Mouse (Mus musculus) brown adipose tissue, adult 24 weeks (tissue): ENCODE results near the gene Hoxc6. TPM values are rescaled to one million over a fixed set of nuclear protein-coding genes. Genes with fewer than 3 reads are reported as not detected.

Experiments
- H3K27ac ChIP-seq: fragments of 200-500 bp; replicated peaks from 2 replicates; pipeline ENCODE4 v1.5.1; 2012; ENCODE audit warnings: low read depth, mild to moderate bottlenecking, low read length
- H3K4me1 ChIP-seq: fragments of 200-500 bp; 2 replicates; pipeline ENCODE4 v1.6.1; 2012; ENCODE audit warnings: low read length, mixed read lengths; ENCODE audit not compliant: control insufficient read depth, insufficient read depth, insufficient read length
- H3K4me3 ChIP-seq: fragments of 200-500 bp; 2 replicates; pipeline ENCODE4 v1.5.1; 2012; ENCODE audit warnings: low read depth, mild to moderate bottlenecking, low read length, moderate library complexity; ENCODE audit not compliant: insufficient read depth
- polyA plus RNA-seq: library from polyadenylated mRNA; stranded (reverse); fragments of >200 nt; gene quantifications from 2 replicates; pipeline ENCODE4 v1.2.4, GENCODE M21; 2012; ENCODE audit not compliant: missing spikeins, insufficient read depth, insufficient read length

Gene Hoxc6
- 17.1 and 21.7 TPM in 2 replicates for polyA plus RNA-seq

GRCm38 (mm10) chr15:102997939-102998355 is at the start of gene Hoxc6:
Hoxc6 (plus strand) TSS chr15:102998257.
- H3K4me3 ChIP-seq = peak within 1 kb of the TSS; percentile 71
- H3K27ac ChIP-seq = peak within 1 kb of the TSS; percentile 83
- 0 out of 2 replicates have a peak, but pooled peaks cover 4% of the 10 kb centered on the region for H3K4me1 ChIP-seq

- Histone ChIP-seq H3K4me3 (no peak overlapping the region), H3K4me1 (no peaks in the 10 kb centered on the region), H3K27ac (no peak overlapping the region)
Observed at GRCm38 (mm10) chr15:102948842-102949241, 49.2 kb upstream of the Hoxc6 start.

- H3K27ac ChIP-seq = no peak overlapping the region
Observed at GRCm38 (mm10) chr15:102949696-102950095, 48.4 kb upstream of the Hoxc6 start.

GRCm38 (mm10) chr15:102950877-102951276 is 47.2 kb upstream of the Hoxc6 start:
- no peaks in the 10 kb centered on the region for H3K4me1 ChIP-seq
- no peak overlapping the region for H3K4me3 ChIP-seq
- no peak overlapping the region for H3K27ac ChIP-seq

More at GRCm38 (mm10) chr15:102949696-102950095, 48.4 kb upstream of the Hoxc6 start:
- Histone ChIP-seq H3K4me1 (no peaks in the 10 kb centered on the region), H3K4me3 (no peak overlapping the region)

- Histone ChIP-seq H3K27ac (no peak overlapping the region), H3K4me1 (no peaks in the 10 kb centered on the region), H3K4me3 (no peak overlapping the region)
Observed at GRCm38 (mm10) chr15:102953561-102953960, 44.5 kb upstream of the Hoxc6 start.

- Histone ChIP-seq H3K4me1 (no peaks in the 10 kb centered on the region), H3K27ac (no peak within 1 kb of the TSS), H3K4me3 (no peak within 1 kb of the TSS)
Observed at GRCm38 (mm10) chr15:102954192-102955006, 43.7 kb upstream of the Hoxc6 start, which contains the start of gene Hoxc11. Hoxc11 (plus strand) TSS chr15:102954427.

- no peak overlapping the region for H3K4me3 ChIP-seq
- H3K4me1 ChIP-seq = no peaks in the 10 kb centered on the region
- H3K27ac ChIP-seq = no peak overlapping the region
Observed at GRCm38 (mm10) chr15:102955007-102955382, 43.1 kb upstream of the Hoxc6 start.

- no peaks in the 10 kb centered on the region for H3K4me1 ChIP-seq
- H3K27ac ChIP-seq = no peak overlapping the region
- H3K4me3 ChIP-seq = no peak overlapping the region
Observed at GRCm38 (mm10) chr15:102955833-102956640, 42.0 kb upstream of the Hoxc6 start.

- H3K27ac ChIP-seq = no peak overlapping the region
- no peak overlapping the region for H3K4me3 ChIP-seq
- no peaks in the 10 kb centered on the region for H3K4me1 ChIP-seq
Observed at GRCm38 (mm10) chr15:102956906-102957305, 41.2 kb upstream of the Hoxc6 start.

GRCm38 (mm10) chr15:102959663-102960191 is 38.3 kb upstream of the Hoxc6 start:
- H3K27ac ChIP-seq = no peak overlapping the region
- H3K4me3 ChIP-seq = no peak overlapping the region
- no peaks in the 10 kb centered on the region for H3K4me1 ChIP-seq

GRCm38 (mm10) chr15:102961728-102962127 is 36.3 kb upstream of the Hoxc6 start:
- no peak overlapping the region for H3K27ac ChIP-seq
- no peak overlapping the region for H3K4me3 ChIP-seq
- H3K4me1 ChIP-seq = no peaks in the 10 kb centered on the region

GRCm38 (mm10) chr15:102962492-102962891 is 35.6 kb upstream of the Hoxc6 start:
- Histone ChIP-seq H3K27ac (no peak overlapping the region), H3K4me1 (no peaks in the 10 kb centered on the region), H3K4me3 (no peak overlapping the region)

GRCm38 (mm10) chr15:102963259-102963658 is 34.8 kb upstream of the Hoxc6 start:
- no peak overlapping the region for H3K27ac ChIP-seq
- no peaks in the 10 kb centered on the region for H3K4me1 ChIP-seq
- no peak overlapping the region for H3K4me3 ChIP-seq

GRCm38 (mm10) chr15:102963671-102964640 is 34.1 kb upstream of the Hoxc6 start:
- H3K27ac ChIP-seq = no peak overlapping the region

More at GRCm38 (mm10) chr15:102963671-102964640, 34.1 kb upstream of the Hoxc6 start:
- no peak overlapping the region for H3K4me3 ChIP-seq
- no peaks in the 10 kb centered on the region for H3K4me1 ChIP-seq
